Mouse (Mus musculus) embryonic facial prominence, embryonic 14.5 days (tissue): ENCODE measurements around the gene Gnao1. TPM values are rescaled to one million over a fixed set of nuclear protein-coding genes. Genes with fewer than 3 reads are reported as not detected.

Experiments
- ATAC-seq: fragments of 200-750 bp; cut with Nextera tagmentation; 2 replicates; pipeline ENCODE4 v1.8.0; 2017; ENCODE audit warnings: low read depth, moderate number of reproducible peaks, moderate TSS enrichment
- DNase-seq: peaks from one replicate; pipeline ENCODE4 v3.0.0-alpha.2; 2015; ENCODE audit warnings: low spot score
- H3K27ac ChIP-seq: fragments of 300-500 bp; sonication (generic); replicated peaks from 2 replicates; pipeline ENCODE4 v1.5.1; 2014; ENCODE audit warnings: low read depth, mild to moderate bottlenecking, low read length, moderate library complexity
- H3K27me3 ChIP-seq: fragments of 300-500 bp; sonication (generic); replicated peaks from 2 replicates; pipeline ENCODE4 v1.6.1; 2014; ENCODE audit warnings: low read length; ENCODE audit not compliant: control insufficient read depth, insufficient read depth
- H3K36me3 ChIP-seq: fragments of 300-500 bp; sonication (generic); 2 replicates; pipeline ENCODE4 v1.6.1; 2014; ENCODE audit warnings: low read length, mixed read lengths; ENCODE audit not compliant: control insufficient read depth, insufficient read depth
- H3K4me1 ChIP-seq: fragments of 300-500 bp; sonication (generic); 2 replicates; pipeline ENCODE4 v1.6.1; 2014; ENCODE audit warnings: antibody characterized with exemption, low read length; ENCODE audit not compliant: control insufficient read depth, insufficient read depth
- H3K4me2 ChIP-seq: fragments of 300-500 bp; sonication (generic); 2 replicates; pipeline ENCODE4 v1.6.1; 2014; ENCODE audit warnings: low read depth, mild to moderate bottlenecking, low read length, moderate library complexity, mixed read lengths
- H3K4me3 ChIP-seq: fragments of 300-500 bp; sonication (generic); 2 replicates; pipeline ENCODE4 v1.5.1; 2014; ENCODE audit warnings: low read depth, mild to moderate bottlenecking, low read length
- H3K9ac ChIP-seq: fragments of 300-500 bp; sonication (generic); 2 replicates; pipeline ENCODE4 v1.6.1; 2014; ENCODE audit warnings: low read depth, mild to moderate bottlenecking, low read length, moderate library complexity, mixed read lengths
- H3K9me3 ChIP-seq: fragments of 300-500 bp; sonication (generic); 2 replicates; pipeline ENCODE4 v1.6.1; 2016; ENCODE audit warnings: low read length; ENCODE audit not compliant: control insufficient read depth
- WGBS: fragments of 180-500 bp; shearing (Covaris S2); extraction: QIAGEN DNeasy Blood & Tissue Kit; methylation state at CpG from one replicate; pipeline ENCODE4 v1.1.7; 2014; 5-methylcytosine and 5-hydroxymethylcytosine counted together
- polyA plus RNA-seq: library from polyadenylated mRNA; unstranded; fragments of >200 nt; fragmentation: Nextera tagmentation; extraction: Ambion mirVana; gene quantifications from 2 replicates; pipeline ENCODE4 v1.2.1, GENCODE M21; 2014

The Gnao1 gene
- polyA plus RNA-seq, 1 experiment from 2014 or later = 14.6 TPM

- 93% methylated on average over 4 of the region's 4 CpGs for WGBS
- DNase-seq = no peak
- H3K36me3 ChIP-seq = peaks cover 66% of the 10 kb centered on the region
- H3K27ac ChIP-seq = no peak overlapping the region
- H3K4me3 ChIP-seq = no peak overlapping the region
- ATAC-seq = no peak
- H3K27me3 ChIP-seq = no peaks in the 10 kb centered on the region
- no peak overlapping the region for H3K4me2 ChIP-seq
- H3K4me1 ChIP-seq = no peaks in the 10 kb centered on the region
- H3K9me3 ChIP-seq = 0 out of 2 replicates have a peak, but pooled peaks cover 8% of the 10 kb centered on the region
- H3K9ac ChIP-seq = no peak overlapping the region
Observed at GRCm38 (mm10) chr8:93989739-93990138, 180.0 kb downstream of the Gnao1 start.

- H3K9ac ChIP-seq = no peak overlapping the region
- ATAC-seq (no peak), DNase-seq (no peak)
- no peak overlapping the region for H3K4me2 ChIP-seq
- H3K4me1 ChIP-seq = no peaks in the 10 kb centered on the region
- H3K9me3 ChIP-seq = no peaks in the 10 kb centered on the region
- H3K36me3 ChIP-seq = peaks cover 66% of the 10 kb centered on the region
- H3K4me3 ChIP-seq = no peak overlapping the region
- WGBS = 87% methylated on average over 2 of the region's 2 CpGs
- no peak overlapping the region for H3K27ac ChIP-seq
- no peaks in the 10 kb centered on the region for H3K27me3 ChIP-seq
Observed at GRCm38 (mm10) chr8:93998961-93999360, 189.2 kb downstream of the Gnao1 start.

GRCm38 (mm10) chr8:94004139-94004538 lies 194.4 kb downstream of the Gnao1 start:
- peaks cover 50% of the 10 kb centered on the region for H3K36me3 ChIP-seq
- H3K4me3 ChIP-seq = no peak overlapping the region
- ATAC-seq = no peak
- no peak overlapping the region for H3K9ac ChIP-seq
- H3K9me3 ChIP-seq = no peaks in the 10 kb centered on the region
- no peaks in the 10 kb centered on the region for H3K27me3 ChIP-seq
- 87% methylated on average over 9 of the region's 9 CpGs for WGBS
- no peaks in the 10 kb centered on the region for H3K4me1 ChIP-seq
- no peak overlapping the region for H3K4me2 ChIP-seq
- no peak for DNase-seq
- no peak overlapping the region for H3K27ac ChIP-seq

GRCm38 (mm10) chr8:94009243-94009845 lies 199.6 kb downstream of the Gnao1 start:
- DNase-seq (no peak), ATAC-seq (no peak)
- Histone ChIP-seq H3K9me3 (no peaks in the 10 kb centered on the region), H3K9ac (no peak overlapping the region), H3K4me2 (no peak overlapping the region), H3K27ac (no peak overlapping the region), H3K4me3 (no peak overlapping the region), H3K36me3 (peaks cover 12% of the 10 kb centered on the region; the same call in 1 of the 2 replicates), H3K4me1 (0 out of 2 replicates have a peak, but pooled peaks cover 3% of the 10 kb centered on the region), H3K27me3 (no peaks in the 10 kb centered on the region)
- 63% methylated on average over 15 of the region's 15 CpGs for WGBS

- H3K27me3 ChIP-seq = no peaks in the 10 kb centered on the region
- ATAC-seq (no peak), DNase-seq (no peak)
- 0 out of 2 replicates have a peak, but pooled peaks cover 3% of the 10 kb centered on the region for H3K4me1 ChIP-seq
- 0 out of 2 replicates have a peak, but pooled peaks cover 7% of the 10 kb centered on the region for H3K36me3 ChIP-seq
- peak overlapping the region; percentile 89 for H3K4me2 ChIP-seq
- H3K9ac ChIP-seq = no peak overlapping the region
- H3K27ac ChIP-seq = no peak overlapping the region
- no peaks in the 10 kb centered on the region for H3K9me3 ChIP-seq
- WGBS = 67% methylated on average over 2 of the region's 2 CpGs
- no peak overlapping the region for H3K4me3 ChIP-seq
Observed at GRCm38 (mm10) chr8:94010101-94010705, 200.4 kb downstream of the Gnao1 start.

- no peak for DNase-seq
- 0 out of 2 replicates have a peak, but pooled peaks cover 4% of the 10 kb centered on the region for H3K36me3 ChIP-seq
- H3K9ac ChIP-seq = peak overlapping the region; percentile 97
- no peaks in the 10 kb centered on the region for H3K27me3 ChIP-seq
- 0 out of 2 replicates have a peak, but pooled peaks cover 3% of the 10 kb centered on the region for H3K4me1 ChIP-seq
- H3K4me2 ChIP-seq = peak overlapping the region; percentile 89
- H3K9me3 ChIP-seq = no peaks in the 10 kb centered on the region
- H3K4me3 ChIP-seq = peak overlapping the region; percentile 97
- H3K27ac ChIP-seq = peak overlapping the region; percentile 93
- WGBS = 5% methylated on average over 37 of the region's 48 CpGs
- no peak for ATAC-seq
Observed at GRCm38 (mm10) chr8:94011076-94012012, 201.6 kb downstream of the Gnao1 start.

GRCm38 (mm10) chr8:94012013-94012951 lies 202.5 kb downstream of the Gnao1 start, which contains the start of gene Amfr:
Amfr (minus strand) TSS chr8:94012842.
- Histone ChIP-seq H3K9ac (peak within 1 kb of the TSS; percentile 97), H3K27me3 (no peaks in the 10 kb centered on the region), H3K4me3 (peak within 1 kb of the TSS; percentile 97), H3K27ac (peak within 1 kb of the TSS; percentile 93), H3K36me3 (no peaks in the 10 kb centered on the region), H3K4me1 (0 out of 2 replicates have a peak, but pooled peaks cover 3% of the 10 kb centered on the region), H3K9me3 (no peaks in the 10 kb centered on the region), H3K4me2 (peak within 1 kb of the TSS; percentile 89)
- peak; percentile 94 for ATAC-seq
- 0% methylated on average over 32 of the region's 130 CpGs for WGBS
- peak; percentile 89 for DNase-seq
